Mouse (Mus musculus): ENCODE data around the gene 1110032F04Rik. TPM values are rescaled to one million over a fixed set of nuclear protein-coding genes. Genes with fewer than 3 reads are reported as not detected.

Gene 1110032F04Rik
- polyA plus RNA-seq, 1 experiment = 0.03 TPM

- Histone ChIP-seq H3K9me3 (no peaks in the 10 kb centered on the region), H3K36me3 (replicated peaks; ENCODE audit: low read length) (no peaks in the 10 kb centered on the region), H3K4me3 (replicated peaks) (no peak overlapping the region), H3K4me1 (peaks cover 3% of the 10 kb centered on the region), H3K27me3 (replicated peaks) (no peaks in the 10 kb centered on the region)
- TF ChIP-seq GATA1 (IDR thresholded peaks at IDR 0.05; ENCODE audit: borderline replicate concordance, low read length) (no peak), FLI1 (IDR thresholded peaks at IDR 0.05; ENCODE audit: low read length) (no peak)
These were observed 35.8 kb downstream of the 1110032F04Rik start for GRCm38 (mm10) chr3:68904902-68905778.

DNA sequence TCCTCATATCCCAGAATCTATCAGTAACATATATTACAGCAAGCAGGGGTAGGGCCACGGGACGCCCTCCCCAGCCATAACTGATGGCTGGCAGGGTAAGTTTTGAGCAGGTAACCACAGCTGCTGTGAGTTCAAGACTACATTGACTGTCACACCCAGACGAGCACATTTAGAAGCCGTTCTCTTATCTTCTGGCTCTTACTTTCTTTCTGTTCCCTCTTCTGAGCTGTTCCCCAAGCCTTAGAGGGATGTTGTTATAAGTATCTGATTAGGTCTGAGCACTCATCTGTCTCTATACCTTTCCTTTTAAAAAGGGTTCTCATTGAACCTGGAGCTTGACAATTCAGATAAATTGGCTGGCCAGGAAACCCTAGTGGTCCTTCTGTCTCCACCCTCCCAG is 38.1 kb downstream of the 1110032F04Rik start:
- TF ChIP-seq FLI1 (IDR thresholded peaks at IDR 0.05; ENCODE audit: low read length) = no peak
- TF ChIP-seq GATA1 (IDR thresholded peaks at IDR 0.05; ENCODE audit: borderline replicate concordance, low read length) = no peak
- no peaks in the 10 kb centered on the region for H3K27me3 ChIP-seq (replicated peaks)
- H3K9me3 ChIP-seq = no peaks in the 10 kb centered on the region
- H3K4me3 ChIP-seq (replicated peaks) = no peak overlapping the region
- no peaks in the 10 kb centered on the region for H3K36me3 ChIP-seq (replicated peaks; ENCODE audit: low read length)
- peaks cover 3% of the 10 kb centered on the region for H3K4me1 ChIP-seq

Other genes with a start within 250 kb of the 1110032F04Rik start
- 10.1 and 12.0 TPM in 2 replicates for gene Il12a, start 178.9 kb upstream of the 1110032F04Rik start, polyA plus RNA-seq (2012; ENCODE audit: insufficient read depth, low replicate concordance)
- gene Ift80, start 135.0 kb downstream of the 1110032F04Rik start, polyA plus RNA-seq (2012; ENCODE audit: insufficient read depth, low replicate concordance) = 0.10 TPM in 1 of 2 replicates, not detected in the other
- 28.7 and 32.9 TPM in 2 replicates for gene Smc4, start 135.2 kb downstream of the 1110032F04Rik start, polyA plus RNA-seq (2012; ENCODE audit: insufficient read depth, low replicate concordance)
- 0.35 TPM in 1 of 2 replicates, not detected in the other for gene Trim59, start 175.2 kb downstream of the 1110032F04Rik start, polyA plus RNA-seq (2012; ENCODE audit: insufficient read depth, low replicate concordance)